26 mouse cellular contexts compared by ENCODE assay signal in the genomic region with DNA sequence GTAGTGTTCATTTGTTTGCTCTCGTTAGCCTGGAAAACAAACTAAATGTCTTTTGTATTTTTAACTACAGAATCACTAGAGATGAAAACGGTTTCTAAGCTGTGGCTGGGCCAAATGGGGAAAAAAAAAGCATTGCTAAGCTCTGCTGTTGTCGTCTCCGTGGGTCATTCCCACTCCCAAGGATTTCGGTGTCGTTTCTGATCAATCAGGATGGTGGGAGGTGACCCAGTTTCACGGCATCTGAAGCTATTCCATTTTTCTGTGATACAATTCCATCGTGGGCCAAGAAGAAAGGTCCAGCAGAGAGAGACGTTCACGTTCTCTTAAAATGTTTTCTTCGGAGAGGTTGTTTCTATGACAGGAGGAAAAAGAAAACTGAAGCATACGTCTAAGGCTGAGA.
"Had no signal": no experiment of that assay in that cellular context is flagged by ENCODE, and none has a peak within 500 bp of the region (broad histone marks: within the 10 kb centered on the region; RNA-seq: fewer than 3 reads in every experiment).

No protein-coding gene starts in this region.

- H3K4me1 ChIP-seq: heart, embryonic 10.5 days; heart, embryonic 12.5 days; heart, embryonic 13.5 days; heart, embryonic 15.5 days; hindbrain, embryonic 10.5 days; hindbrain, embryonic 12.5 days; hindbrain, embryonic 13.5 days; hindbrain, embryonic 15.5 days; intestine, embryonic 15.5 days; kidney, embryonic 15.5 days had no signal

- DNase-seq: heart, postnatal 14 days; heart, postnatal 36 days; heart, postnatal 4 days; kidney, adult 11 months; kidney, adult 18-20 months; kidney, adult 2 months; kidney, adult 8-10 months; kidney, adult 9 months; kidney, postnatal 10 days; kidney, postnatal 14 days; kidney, postnatal 25 days; kidney, postnatal 36 days; kidney, postnatal 4 days; layer of hippocampus, adult 9-11 months; layer of hippocampus, postnatal 36 days had no signal

- H3K4me3 ChIP-seq: heart, embryonic 10.5 days; heart, embryonic 12.5 days; heart, embryonic 13.5 days; heart, embryonic 15.5 days; hindbrain, embryonic 10.5 days; hindbrain, embryonic 12.5 days; hindbrain, embryonic 13.5 days; hindbrain, embryonic 15.5 days; intestine, embryonic 15.5 days; kidney, embryonic 15.5 days; layer of hippocampus, adult 2 months had no signal
